Mouse (Mus musculus): ENCODE data around the gene Pgbd5.

Gene Pgbd5

DNA sequence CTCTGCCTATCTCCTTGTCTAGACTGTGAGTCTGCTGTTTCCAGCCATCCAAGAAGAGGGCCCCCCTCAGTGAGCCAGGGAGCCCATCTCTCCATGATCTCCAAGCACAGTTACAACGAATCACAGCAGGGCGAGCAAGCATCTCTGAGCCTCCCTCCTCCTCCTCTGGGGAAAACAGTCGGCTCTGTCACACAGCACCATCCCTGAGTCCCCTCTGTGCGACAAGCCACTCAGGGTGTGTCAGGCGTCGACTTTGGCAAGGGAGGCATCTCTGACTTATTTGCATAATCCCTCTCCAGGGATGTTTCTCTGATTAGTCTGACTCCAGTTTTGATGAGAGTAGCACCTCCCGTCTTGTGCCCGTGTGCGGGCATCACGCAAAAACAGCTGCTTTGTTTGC lies 57.2 kb downstream of the Pgbd5 start:
- TF ChIP-seq GATA4 (IDR thresholded peaks at IDR 0.05; ENCODE audit: insufficient replicate concordance, low read length): no peak

DNA sequence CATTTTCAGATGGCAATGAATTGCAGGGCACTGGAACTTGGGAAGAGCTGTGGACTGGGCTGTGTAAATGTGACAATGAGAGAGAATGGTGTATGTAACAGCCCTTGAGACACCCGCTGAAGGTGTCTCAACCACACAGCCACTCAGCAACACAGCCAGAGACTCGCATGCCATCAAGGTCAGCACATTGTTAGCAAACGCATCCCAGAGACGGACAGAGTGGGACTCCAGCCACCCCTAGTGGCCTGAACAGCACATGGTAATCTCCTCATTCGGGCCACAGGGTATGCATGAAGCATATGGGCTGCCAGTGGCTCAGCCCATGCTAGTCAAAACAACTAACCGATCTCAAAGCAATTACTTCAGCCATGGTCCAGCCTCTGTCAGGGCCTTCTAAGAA lies 60.2 kb downstream of the Pgbd5 start:
- TF ChIP-seq GATA4 (IDR thresholded peaks at IDR 0.05; ENCODE audit: insufficient replicate concordance, low read length): no peak

DNA sequence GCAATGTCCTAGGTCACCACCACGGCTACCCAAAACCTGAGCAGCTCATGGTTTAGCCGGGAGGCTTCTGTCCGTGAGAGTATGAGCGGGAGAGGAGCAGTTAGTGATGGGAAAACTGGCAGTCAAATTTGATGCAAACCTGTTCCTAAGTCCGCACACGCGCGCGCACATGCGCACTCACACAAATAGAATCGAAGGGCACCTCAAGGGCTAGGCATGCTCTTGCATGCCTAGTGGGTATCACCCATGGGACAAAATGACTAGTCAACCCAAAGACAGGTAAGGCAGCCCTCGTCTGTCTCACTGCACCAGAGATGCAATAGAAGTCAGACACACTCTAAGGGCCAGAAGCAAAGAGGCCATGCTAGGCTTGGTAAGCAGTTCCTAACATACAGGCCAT lies 63.1 kb downstream of the Pgbd5 start:
- TF ChIP-seq GATA4 (IDR thresholded peaks at IDR 0.05; ENCODE audit: insufficient replicate concordance, low read length): no peak

DNA sequence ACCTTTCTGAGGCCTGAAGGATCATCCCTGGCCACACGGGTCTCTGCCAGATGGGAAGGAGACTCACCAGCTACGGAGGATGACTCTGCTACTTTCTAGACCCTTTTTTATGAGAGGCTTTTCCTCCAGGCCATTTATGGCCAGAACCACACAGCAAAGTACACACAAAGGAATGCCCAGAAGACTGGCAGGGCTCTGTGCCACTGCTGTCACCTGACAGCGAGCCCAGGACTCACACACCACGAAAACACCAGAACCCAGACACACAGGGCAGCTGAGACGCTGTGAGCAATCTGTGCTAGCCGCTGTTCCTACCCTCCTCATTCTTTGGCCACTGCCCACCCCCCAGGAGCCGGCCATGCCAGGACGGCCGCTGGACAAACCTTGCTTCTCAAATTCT lies 63.7 kb downstream of the Pgbd5 start:
- TF ChIP-seq GATA4 (IDR thresholded peaks at IDR 0.05; ENCODE audit: insufficient replicate concordance, low read length): no peak

DNA sequence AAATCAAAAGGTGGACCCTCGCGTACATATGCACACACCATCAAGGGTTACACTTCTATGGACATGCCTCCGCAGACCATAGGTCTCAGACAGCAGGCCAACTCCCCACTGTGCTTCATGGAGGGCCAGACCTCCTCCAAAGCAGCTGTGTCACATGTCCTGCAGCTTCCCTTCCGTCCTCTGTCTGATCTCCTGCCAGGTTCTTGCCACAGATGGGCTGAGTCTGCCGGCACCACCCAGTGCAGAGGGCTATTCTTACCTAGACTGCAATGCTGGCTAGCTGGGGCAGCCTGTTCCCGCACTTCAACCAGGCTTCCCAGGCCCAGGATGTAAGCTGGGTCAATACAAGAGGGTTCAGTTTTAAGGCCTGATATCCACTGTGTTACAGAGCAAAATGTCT lies 64.3 kb downstream of the Pgbd5 start:
- no peak for TF ChIP-seq GATA4 (IDR thresholded peaks at IDR 0.05; ENCODE audit: insufficient replicate concordance, low read length)

DNA sequence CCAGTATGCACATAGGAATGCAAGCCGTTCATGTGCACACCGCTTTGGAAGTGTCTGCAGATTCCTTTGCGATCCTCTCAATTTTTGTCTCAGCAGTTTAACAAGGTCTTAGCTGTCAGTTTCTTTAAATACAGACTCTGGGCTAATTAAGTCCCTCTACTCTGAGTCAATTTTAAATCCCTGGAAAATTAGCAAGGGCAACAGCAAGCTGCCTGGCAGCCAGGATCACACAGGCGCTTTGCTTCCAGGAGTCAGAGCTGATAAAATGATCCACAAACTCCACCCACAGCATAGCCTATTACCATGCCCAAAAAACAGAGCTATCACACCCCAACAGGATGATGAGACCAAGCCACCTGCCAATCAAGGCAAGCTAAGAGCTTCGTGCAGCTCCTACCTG lies 65.7 kb downstream of the Pgbd5 start:
- no peak for TF ChIP-seq GATA4 (IDR thresholded peaks at IDR 0.05; ENCODE audit: insufficient replicate concordance, low read length)

DNA sequence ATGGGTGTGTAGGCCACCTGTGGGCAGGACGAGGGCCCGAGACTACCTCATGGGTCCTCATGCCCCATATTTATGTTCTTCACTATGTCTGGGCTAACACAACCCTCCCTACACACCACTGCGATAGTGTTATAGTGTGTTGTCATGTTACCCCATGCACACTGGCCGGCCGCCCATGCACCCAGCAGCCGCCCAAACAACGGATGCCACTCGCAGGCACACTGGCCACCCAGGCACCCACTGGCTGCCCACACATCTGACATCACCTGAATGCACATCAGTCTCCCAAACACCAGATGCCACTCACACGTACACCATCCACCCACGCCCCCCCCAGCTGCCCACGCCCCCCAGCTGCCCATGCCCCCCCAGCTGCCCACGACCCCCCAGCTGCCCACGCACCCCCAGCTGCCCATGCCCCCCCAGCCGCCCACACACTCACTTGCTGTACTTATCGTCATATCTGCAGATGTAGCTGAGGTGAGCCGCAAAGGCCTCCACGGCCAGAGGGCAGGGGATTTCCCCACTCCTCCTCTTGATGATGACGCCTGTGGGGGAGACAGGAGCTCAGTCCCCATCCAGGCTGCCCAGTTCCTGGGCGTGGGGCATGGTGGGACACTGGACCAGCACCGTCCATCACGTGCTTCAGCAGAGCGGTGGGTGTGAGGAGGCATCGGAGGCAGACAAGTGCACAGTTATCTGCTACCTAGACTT lies 67.9 kb downstream of the Pgbd5 start:
- TF ChIP-seq GATA4 (IDR thresholded peaks at IDR 0.05; ENCODE audit: insufficient replicate concordance, low read length): no peak

DNA sequence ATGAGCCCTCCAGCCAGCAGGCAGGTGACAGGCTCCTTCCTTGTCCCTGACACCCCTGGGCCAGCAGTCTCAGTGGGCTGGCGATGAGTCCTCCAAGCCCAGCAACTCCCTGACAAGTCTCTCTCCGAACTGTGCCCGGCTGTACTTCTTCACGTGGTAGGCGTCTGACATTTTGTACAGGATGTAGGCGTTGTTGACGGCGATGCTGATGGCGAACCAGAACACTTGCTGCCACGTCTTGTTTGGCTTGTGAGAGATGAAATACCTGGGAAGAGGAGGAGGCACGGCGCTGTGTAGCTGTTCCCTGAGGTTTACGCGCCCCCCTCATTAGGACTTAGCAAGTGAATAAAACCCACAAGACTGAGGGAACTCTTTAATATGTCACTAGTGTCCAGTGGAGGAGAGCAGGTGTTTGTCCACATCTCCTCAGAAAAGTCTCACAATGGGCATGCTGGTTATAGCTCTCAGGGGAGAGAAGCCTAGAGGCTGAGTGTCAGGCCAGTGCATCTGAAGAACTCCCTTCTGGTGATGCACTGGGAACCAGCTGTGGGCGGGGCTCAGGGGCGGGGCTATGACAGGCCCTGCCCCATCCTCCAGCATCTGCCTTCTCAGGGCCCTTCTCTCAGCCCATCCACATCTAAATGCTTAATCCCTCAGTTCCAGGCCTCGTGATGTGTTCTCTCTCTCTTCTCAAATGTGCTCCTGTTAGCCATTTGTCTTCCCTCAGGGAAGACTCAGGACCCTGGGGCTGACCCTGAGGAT lies 68.9 kb downstream of the Pgbd5 start:
- TF ChIP-seq GATA4 (IDR thresholded peaks at IDR 0.05; ENCODE audit: insufficient replicate concordance, low read length): no peak

DNA sequence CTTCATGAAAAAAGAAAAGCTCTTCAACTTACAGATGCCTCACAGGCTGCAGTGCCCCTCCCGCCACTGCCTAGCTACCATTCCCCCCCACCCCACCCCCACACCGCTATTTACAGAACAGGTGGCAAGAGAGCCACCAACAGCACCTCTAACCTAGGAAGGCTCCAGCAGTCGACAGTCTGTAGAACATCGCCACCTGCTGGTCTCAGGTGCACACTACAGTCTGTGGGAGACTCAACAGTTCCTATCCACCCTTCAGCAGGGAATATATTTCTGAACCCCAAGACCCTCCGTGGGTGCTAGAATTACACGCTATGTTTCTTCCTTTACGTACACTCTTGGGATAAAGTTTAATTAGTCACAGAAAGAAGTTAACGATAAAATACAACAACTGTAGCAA lies 71.2 kb downstream of the Pgbd5 start:
- TF ChIP-seq GATA4 (IDR thresholded peaks at IDR 0.05; ENCODE audit: insufficient replicate concordance, low read length): no peak

DNA sequence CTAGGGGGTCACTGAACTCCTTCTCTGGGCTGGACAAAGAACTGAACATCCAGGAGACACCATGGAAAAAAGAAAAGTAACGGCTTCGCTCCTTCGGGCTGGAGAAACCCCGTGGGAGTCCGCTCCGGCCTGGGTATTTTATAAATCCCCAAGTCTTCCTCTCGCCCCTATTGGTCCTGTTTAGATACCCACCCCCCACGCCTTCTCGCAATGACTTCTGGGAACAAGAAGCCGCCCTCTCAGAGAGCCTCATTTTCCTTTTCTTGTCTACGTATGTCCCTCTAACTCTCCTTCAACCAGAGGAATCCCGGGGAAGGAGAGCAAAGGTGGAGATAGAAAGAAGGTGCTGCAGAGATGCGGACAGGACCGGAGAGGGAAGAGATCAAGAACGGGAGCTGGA lies 76.1 kb downstream of the Pgbd5 start:
- no peak for TF ChIP-seq GATA4 (IDR thresholded peaks at IDR 0.05; ENCODE audit: insufficient replicate concordance, low read length)

DNA sequence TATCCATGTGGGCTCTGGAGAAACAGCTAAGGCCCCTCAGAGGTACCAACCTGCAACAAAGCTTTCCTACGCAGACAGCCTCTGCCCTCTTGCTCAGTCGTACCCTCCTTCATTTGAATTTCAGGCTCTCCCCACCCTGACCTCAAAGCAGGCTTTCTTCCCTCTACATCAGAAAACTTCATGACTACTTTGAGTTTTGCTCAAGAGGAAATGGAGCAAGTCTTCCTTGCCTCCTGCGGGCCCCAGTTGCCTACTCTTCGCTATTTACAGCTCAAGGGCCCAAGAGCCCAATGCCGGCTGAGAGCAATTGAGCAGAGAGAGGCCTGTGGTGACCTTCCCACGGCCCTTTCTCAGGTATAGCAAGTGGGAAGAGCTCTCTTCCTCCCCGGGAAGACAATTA lies 76.9 kb downstream of the Pgbd5 start:
- TF ChIP-seq GATA4 (IDR thresholded peaks at IDR 0.05; ENCODE audit: insufficient replicate concordance, low read length): no peak

DNA sequence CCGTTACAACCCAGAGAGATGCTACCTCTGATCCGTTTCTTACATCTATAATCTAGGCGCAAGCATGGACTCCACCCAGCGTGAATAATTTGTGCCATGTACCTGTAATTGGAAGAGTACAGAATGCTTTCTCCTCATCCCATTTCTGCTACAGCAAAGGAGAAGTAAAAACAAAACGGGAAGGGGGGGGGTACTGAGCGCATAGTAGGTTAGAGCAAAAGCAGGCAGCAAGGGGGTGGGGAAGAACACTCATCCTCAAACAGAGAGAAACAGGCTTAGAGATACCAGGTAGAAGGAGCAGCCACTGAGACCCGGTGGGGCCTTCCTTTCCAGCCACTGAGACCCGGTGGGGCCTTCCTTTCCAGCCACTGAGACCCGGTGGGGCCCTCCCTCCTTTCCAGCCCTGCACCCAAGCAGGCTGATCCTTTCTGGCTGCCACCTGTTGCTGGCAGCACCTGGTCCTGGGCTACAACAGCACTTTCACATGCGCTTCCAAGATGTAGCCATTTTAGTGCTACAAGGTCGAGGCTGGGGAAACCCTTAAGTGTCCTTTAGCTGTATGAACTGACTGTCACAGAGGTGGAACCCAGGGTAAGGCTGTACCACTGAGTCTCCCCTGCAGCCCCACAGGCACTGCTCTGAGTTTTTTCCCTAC lies 77.6 kb downstream of the Pgbd5 start:
- TF ChIP-seq GATA4 (IDR thresholded peaks at IDR 0.05; ENCODE audit: insufficient replicate concordance, low read length): no peak

DNA sequence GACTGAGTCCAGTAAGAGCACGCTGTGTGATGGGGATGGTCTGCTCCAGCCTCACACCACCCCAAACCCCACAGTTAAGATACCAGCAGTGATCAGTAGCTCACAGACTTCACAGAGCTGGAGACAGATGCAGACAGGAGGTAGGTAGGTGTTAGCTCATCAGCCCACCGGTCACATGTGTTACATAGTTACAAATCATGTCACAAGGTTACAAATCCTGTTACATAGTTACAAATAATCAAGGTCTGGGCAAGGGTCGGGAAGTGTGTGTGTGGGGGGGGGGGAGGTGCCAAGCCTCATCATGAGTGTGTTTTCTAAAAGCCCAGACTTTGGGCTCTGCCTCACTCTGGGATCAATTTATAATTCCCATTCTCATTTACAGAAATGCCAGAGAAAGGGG lies 78.5 kb downstream of the Pgbd5 start:
- TF ChIP-seq GATA4 (IDR thresholded peaks at IDR 0.05; ENCODE audit: insufficient replicate concordance, low read length): no peak

DNA sequence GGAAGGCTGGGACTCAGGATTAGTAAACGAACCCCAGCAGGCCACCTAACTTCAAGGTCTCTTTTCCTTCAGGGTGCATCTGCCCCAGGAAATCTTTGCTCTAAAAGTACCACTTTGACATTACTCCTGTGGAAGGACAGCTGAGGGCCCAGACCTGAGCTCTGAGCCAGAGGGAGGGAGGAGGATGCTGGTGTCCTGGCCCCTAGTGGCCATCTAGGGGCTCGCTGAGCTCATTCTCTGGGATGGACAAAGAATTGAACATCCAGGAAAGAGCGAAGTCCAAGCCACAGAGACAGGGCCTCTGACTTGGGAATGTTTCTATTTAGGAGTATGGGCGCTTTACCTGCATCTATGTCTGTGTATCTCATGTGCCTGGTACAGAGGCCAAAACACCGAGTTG lies 87.8 kb downstream of the Pgbd5 start:
- no peak for TF ChIP-seq GATA4 (IDR thresholded peaks at IDR 0.05; ENCODE audit: insufficient replicate concordance, low read length)

DNA sequence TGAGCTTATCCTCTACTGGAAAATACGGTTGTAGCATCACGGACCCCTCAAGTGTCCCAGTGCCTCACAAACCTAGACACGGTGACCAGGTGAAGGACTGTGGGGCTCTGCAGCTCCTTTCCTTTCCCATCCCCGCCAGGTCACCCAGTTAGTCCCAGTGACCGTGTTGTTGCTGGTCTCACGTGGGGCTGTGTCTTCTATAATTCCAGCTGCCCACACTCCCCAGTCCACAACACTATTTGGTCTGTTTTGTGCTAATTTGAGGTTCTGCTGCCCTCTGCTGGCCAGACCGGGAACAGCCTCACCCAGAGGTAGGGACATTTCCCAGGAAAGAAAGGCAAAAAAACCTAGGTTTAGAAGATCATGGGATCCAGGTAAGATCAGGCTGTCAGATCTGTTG lies 89.8 kb downstream of the Pgbd5 start:
- no peak for TF ChIP-seq GATA4 (IDR thresholded peaks at IDR 0.05; ENCODE audit: insufficient replicate concordance, low read length)

DNA sequence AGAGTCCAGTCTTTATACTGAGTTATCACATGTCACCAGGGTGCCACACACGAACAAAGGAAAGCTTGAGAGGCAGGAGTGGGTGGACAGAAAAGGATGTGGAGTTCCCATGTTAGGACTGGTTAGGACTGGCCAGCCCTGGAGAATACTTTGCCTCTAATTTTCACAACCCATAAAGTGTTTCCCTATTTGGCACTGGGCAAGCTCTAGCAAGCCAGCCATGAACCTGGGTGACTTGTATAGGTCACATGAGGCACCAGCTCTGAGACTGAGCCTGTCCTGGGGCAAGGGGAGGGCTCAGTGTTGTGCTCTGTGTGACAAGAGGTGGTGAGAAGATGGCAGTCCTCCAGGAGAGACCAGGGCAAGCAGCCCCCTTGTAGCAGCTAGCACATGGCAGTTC lies 91.4 kb downstream of the Pgbd5 start:
- TF ChIP-seq GATA4 (IDR thresholded peaks at IDR 0.05; ENCODE audit: insufficient replicate concordance, low read length): no peak
